8 mouse cellular contexts compared by ENCODE assay signal in genomic region chr11:117888853-117889822, GRCm38 (mm10). TPM values are rescaled to one million over a fixed set of nuclear protein-coding genes. Genes with fewer than 3 reads are reported as not detected.
DNase-seq lines count a peak whose midpoint lies in the region; ATAC-seq and TF ChIP-seq lines count a peak whose summit lies in the region.

No protein-coding gene starts in this region.

- peak; percentile 71 to 78 for DNase-seq in kidney, postnatal 4 days
- no peak for DNase-seq in kidney, adult 8-10 months
- DNase-seq in embryonic facial prominence, embryonic 11.5 days (ENCODE audit: low spot score), result peak; percentile 69
- DNase-seq in natural killer cell, adult 2 months (ENCODE audit: low spot score in 2 of 2), result no peak
- DNase-seq in thymus, postnatal 14 days, result no peak
- DNase-seq in frontal cortex, postnatal 36 days (ENCODE audit: low spot score in 2 of 2), result no peak

- no peaks in the 10 kb centered on the region for H3K36me3 ChIP-seq in embryonic facial prominence, embryonic 11.5 days (replicated peaks; ENCODE audit: control insufficient read depth, insufficient read depth, low read depth, low read length)
- H3K36me3 ChIP-seq in intestine, postnatal 0 days (ENCODE audit: control insufficient read depth, insufficient read depth), result no peaks in the 10 kb centered on the region
- no peaks in the 10 kb centered on the region for H3K36me3 ChIP-seq in neural tube, embryonic 13.5 days

- peaks cover 13% of the 10 kb centered on the region for H3K27me3 ChIP-seq in embryonic facial prominence, embryonic 11.5 days (ENCODE audit: control insufficient read depth, insufficient read depth, low read length)
- H3K27me3 ChIP-seq in intestine, postnatal 0 days (replicated peaks; ENCODE audit: control insufficient read depth, insufficient read depth, low read length), result peaks cover 2% of the 10 kb centered on the region
- peaks cover 77% of the 10 kb centered on the region for H3K27me3 ChIP-seq in neural tube, embryonic 13.5 days

- peak overlapping the region; percentile 32; the same call in 1 of the 2 replicates for H3K27ac ChIP-seq in embryonic facial prominence, embryonic 11.5 days (replicated peaks; ENCODE audit: low read depth, low read length)
- H3K27ac ChIP-seq in intestine, postnatal 0 days (ENCODE audit: low read depth, low read length), result no peak overlapping the region
- H3K27ac ChIP-seq in neural tube, embryonic 13.5 days (replicated peaks), result peak overlapping the region; percentile 67

- peak overlapping the region; percentile 54 for H3K9ac ChIP-seq in embryonic facial prominence, embryonic 11.5 days (replicated peaks; ENCODE audit: low read length)
- no peak overlapping the region for H3K9ac ChIP-seq in intestine, postnatal 0 days (ENCODE audit: low read depth, low read length)
- peak overlapping the region; percentile 51 for H3K9ac ChIP-seq in neural tube, embryonic 13.5 days

- no peaks in the 10 kb centered on the region for H3K9me3 ChIP-seq in embryonic facial prominence, embryonic 11.5 days (replicated peaks; ENCODE audit: control insufficient read depth, low read length)
- H3K9me3 ChIP-seq in intestine, postnatal 0 days (ENCODE audit: control insufficient read depth), result no peaks in the 10 kb centered on the region
- no peaks in the 10 kb centered on the region for H3K9me3 ChIP-seq in neural tube, embryonic 13.5 days

- H3K4me1 ChIP-seq in embryonic facial prominence, embryonic 11.5 days (ENCODE audit: control insufficient read depth, insufficient read depth, low read length), result peaks cover 25% of the 10 kb centered on the region
- H3K4me1 ChIP-seq in intestine, postnatal 0 days (replicated peaks; ENCODE audit: control insufficient read depth, insufficient read depth, low read length), result peaks cover 10% of the 10 kb centered on the region; the same call in 1 of the 2 replicates
- peaks cover 35% of the 10 kb centered on the region for H3K4me1 ChIP-seq in neural tube, embryonic 13.5 days (replicated peaks)

- H3K4me3 ChIP-seq in embryonic facial prominence, embryonic 11.5 days (ENCODE audit: low read depth, low read length), result peak overlapping the region; percentile 22
- H3K4me3 ChIP-seq in intestine, postnatal 0 days (ENCODE audit: low read depth, low read length), result peak overlapping the region; percentile 11; the same call in 1 of the 2 replicates
- peak overlapping the region; percentile 19; the same call in 1 of the 2 replicates for H3K4me3 ChIP-seq in neural tube, embryonic 13.5 days

- 4% methylated on average over 32 of the region's 33 CpGs for WGBS in embryonic facial prominence, embryonic 11.5 days
- 18% methylated on average over 31 of the region's 33 CpGs for WGBS in intestine, postnatal 0 days
- WGBS in neural tube, embryonic 13.5 days, result 3% methylated on average over 33 of the region's 33 CpGs

- 0 out of 2 replicates have a peak, but pooled peaks have one; percentile 19 for ATAC-seq in embryonic facial prominence, embryonic 11.5 days (replicated peaks; ENCODE audit: insufficient number of reproducible peaks, low FRiP score, low TSS enrichment, low read depth)
- ATAC-seq in intestine, postnatal 0 days, result no peak
- peak; percentile 41; the same call in 1 of the 2 replicates for ATAC-seq in neural tube, embryonic 13.5 days (ENCODE audit: low read depth)

- H3K4me2 ChIP-seq in embryonic facial prominence, embryonic 11.5 days (ENCODE audit: low read depth, low read length), result peak overlapping the region; percentile 54
- H3K4me2 ChIP-seq in intestine, postnatal 0 days (replicated peaks; ENCODE audit: low read depth), result peak overlapping the region; percentile 52
- peak overlapping the region; percentile 53 for H3K4me2 ChIP-seq in neural tube, embryonic 13.5 days

- peak; percentile 9; the same call in 1 of the 2 replicates for TF ChIP-seq CTCF in intestine, postnatal 0 days (IDR thresholded peaks at IDR 0.05; ENCODE audit: low read depth)

RNA-seq across cellular contexts. Expression of gene Tha1, which starts 15.9 kb away (rescaled TPM):
- polyA plus RNA-seq in embryonic facial prominence, embryonic 11.5 days (2014; fragmentation: Nextera tagmentation; extraction: Ambion mirVana), result 1.9 and 2.1 TPM in 2 replicates
- polyA plus RNA-seq in intestine, postnatal 0 days (2015; fragmentation: Nextera tagmentation; extraction: Ambion mirVana), result 15.8 and 16.4 TPM in 2 replicates
- 2.4 and 3.0 TPM in 2 replicates for polyA plus RNA-seq in neural tube, embryonic 13.5 days (2015; fragmentation: Nextera tagmentation; extraction: Ambion mirVana)

RNA-seq across cellular contexts. Expression of gene Tmem235, which starts 28.6 kb away (rescaled TPM):
- polyA plus RNA-seq in embryonic facial prominence, embryonic 11.5 days (2014; fragmentation: Nextera tagmentation; extraction: Ambion mirVana), result not detected in 2 replicates
- not detected in 2 replicates for polyA plus RNA-seq in intestine, postnatal 0 days (2015; fragmentation: Nextera tagmentation; extraction: Ambion mirVana)
- not detected in 2 replicates for polyA plus RNA-seq in neural tube, embryonic 13.5 days (2015; fragmentation: Nextera tagmentation; extraction: Ambion mirVana)

RNA-seq across cellular contexts. Expression of gene Birc5, which starts 40.1 kb away (rescaled TPM):
- 416 and 441 TPM in 2 replicates for polyA plus RNA-seq in embryonic facial prominence, embryonic 11.5 days (2014; fragmentation: Nextera tagmentation; extraction: Ambion mirVana)
- 84.0 and 86.0 TPM in 2 replicates for polyA plus RNA-seq in intestine, postnatal 0 days (2015; fragmentation: Nextera tagmentation; extraction: Ambion mirVana)
- 50.1 and 68.8 TPM in 2 replicates for polyA plus RNA-seq in neural tube, embryonic 13.5 days (2015; fragmentation: Nextera tagmentation; extraction: Ambion mirVana)

Comparison
In these comparisons a context has a peak if more than half of its experiments do, and no peak if none do; other contexts are left out.
1. DNase-seq: peak in kidney, postnatal 4 days (2 of 2) and embryonic facial prominence, embryonic 11.5 days (single experiment); none in kidney, adult 8-10 months (0 of 2), natural killer cell, adult 2 months (0 of 2), thymus, postnatal 14 days (single experiment) and frontal cortex, postnatal 36 days (0 of 2).
2. Peak in every context shown above with its lines, with median percentiles within 50 percentile points of each other: H3K4me2 ChIP-seq and H3K4me3 ChIP-seq.